Mouse (Mus musculus) hindbrain, embryonic 11.5 days (tissue): ENCODE measurements around the gene Dedd. TPM values are rescaled to one million over a fixed set of nuclear protein-coding genes. Genes with fewer than 3 reads are reported as not detected.
A peak's percentile ranks its signal among the peaks of the same experiment; 100 is the strongest.

ENCODE experiments used
- ATAC-seq: fragments of 200-750 bp; cut with Nextera tagmentation; 2 replicates; pipeline ENCODE4 v1.8.0; 2017; ENCODE audit warnings: mild to moderate bottlenecking, moderate TSS enrichment, moderate library complexity; ENCODE audit not compliant: low FRiP score
- DNase-seq: peaks from one replicate; pipeline ENCODE4 v3.0.0-alpha.2; 2015; ENCODE audit warnings: low spot score
- H3K27ac ChIP-seq: fragments of 300-500 bp; sonication (generic); 2 replicates; pipeline ENCODE4 v1.5.1; 2014; ENCODE audit warnings: mild to moderate bottlenecking, low read depth, low read length
- H3K27me3 ChIP-seq: fragments of 300-500 bp; sonication (generic); 2 replicates; pipeline ENCODE4 v1.6.1; 2014; ENCODE audit warnings: mild to moderate bottlenecking, low read length, moderate library complexity, mixed read lengths; ENCODE audit not compliant: control insufficient read depth, insufficient read depth
- H3K36me3 ChIP-seq: fragments of 300-500 bp; sonication (generic); 2 replicates; pipeline ENCODE4 v1.6.1; 2014; ENCODE audit warnings: mild to moderate bottlenecking, low read length, moderate library complexity, mixed read lengths; ENCODE audit not compliant: control insufficient read depth, insufficient read depth
- H3K4me1 ChIP-seq: fragments of 300-500 bp; sonication (generic); replicated peaks from 2 replicates; pipeline ENCODE4 v1.6.1; 2014; ENCODE audit warnings: low read length, mixed read lengths; ENCODE audit not compliant: control insufficient read depth, insufficient read depth
- H3K4me2 ChIP-seq: fragments of 300-500 bp; sonication (generic); replicated peaks from 2 replicates; pipeline ENCODE4 v1.6.1; 2014; ENCODE audit warnings: mild to moderate bottlenecking, low read depth, low read length
- H3K4me3 ChIP-seq: fragments of 300-500 bp; sonication (generic); 2 replicates; pipeline ENCODE4 v1.5.1; 2014; ENCODE audit warnings: low read depth, low read length
- H3K9ac ChIP-seq: fragments of 300-500 bp; sonication (generic); 2 replicates; pipeline ENCODE4 v1.6.1; 2014; ENCODE audit warnings: low read depth, low read length
- H3K9me3 ChIP-seq: fragments of 300-500 bp; sonication (generic); 2 replicates; pipeline ENCODE4 v1.6.1; 2016; ENCODE audit warnings: low read length; ENCODE audit not compliant: control insufficient read depth
- WGBS: fragments of 180-500 bp; shearing (Covaris S2); extraction: QIAGEN DNeasy Blood & Tissue Kit; methylation state at CpG from one replicate; pipeline ENCODE4 v1.1.7; 2014; 5-methylcytosine and 5-hydroxymethylcytosine counted together
- polyA plus RNA-seq: library from polyadenylated mRNA; unstranded; fragments of >200 nt; fragmentation: Nextera tagmentation; extraction: Ambion mirVana; gene quantifications from 2 replicates; pipeline ENCODE4 v1.2.1, GENCODE M21; 2014

Dedd gene
- polyA plus RNA-seq, 1 experiment from 2014 or later = 49.5 TPM

DNA sequence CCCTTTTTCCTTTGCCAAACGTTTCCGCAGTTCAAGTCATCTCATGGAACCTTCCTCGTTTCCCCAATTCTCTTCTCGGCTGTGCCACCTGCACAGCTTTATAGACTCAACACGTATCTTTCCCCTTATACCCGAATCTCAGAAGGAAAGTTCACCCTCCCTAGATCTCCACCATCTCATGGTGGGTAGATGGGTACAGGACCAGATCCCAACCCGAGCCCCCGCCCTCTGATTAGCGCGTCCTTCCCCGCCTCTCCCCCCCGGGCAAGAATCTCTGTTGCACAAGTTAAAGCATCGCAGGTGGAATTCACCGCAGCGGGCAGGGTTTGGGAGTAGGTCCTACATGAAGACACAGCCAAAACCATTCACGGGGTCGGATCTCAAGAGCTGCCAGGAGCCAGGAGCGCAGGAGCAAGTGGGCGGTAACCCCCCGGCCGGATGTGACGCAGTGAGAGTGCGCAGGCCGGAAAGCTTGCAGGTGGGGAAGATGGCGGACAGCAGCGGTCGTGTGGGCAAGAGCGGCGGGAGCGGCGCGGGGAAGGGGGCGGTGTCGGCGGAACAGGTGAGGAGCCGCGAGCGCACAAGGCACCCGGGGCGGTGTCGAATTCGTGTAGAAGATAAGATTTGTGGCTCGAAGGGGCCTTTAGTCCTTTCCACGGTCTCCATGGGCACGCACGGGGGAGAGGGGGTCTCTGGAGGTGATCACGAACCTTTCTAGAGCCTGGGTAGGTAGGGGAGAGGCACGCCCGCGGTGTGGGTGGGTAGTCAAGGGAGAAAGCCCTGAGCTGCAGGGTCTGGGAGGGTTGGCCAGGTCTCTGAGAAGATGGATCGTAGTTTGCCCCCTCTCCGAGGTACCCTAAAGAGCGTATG is 16.5 kb downstream of the Dedd start, which contains the start of the genes Nit1 and Pfdn2:
Nit1 (minus strand) TSS at position 422 of the 870 bp plus-strand sequence.
Pfdn2 (plus strand) TSS at position 446 of the 870 bp plus-strand sequence.
- H3K4me2 ChIP-seq = peak within 1 kb of the TSS; percentile 81
- H3K9ac ChIP-seq = peak within 1 kb of the TSS; percentile 77
- no peaks in the 10 kb centered on the region for H3K36me3 ChIP-seq
- DNase-seq (peak; percentile 94), ATAC-seq (peak; percentile 92)
- no peaks in the 10 kb centered on the region; the same call in 1 of the 2 replicates for H3K4me1 ChIP-seq
- peak within 1 kb of the TSS; percentile 95 for H3K4me3 ChIP-seq
- H3K27ac ChIP-seq = no peak within 1 kb of the TSS
- no peaks in the 10 kb centered on the region for H3K27me3 ChIP-seq
- 2% methylated on average over 53 of the region's 53 CpGs for WGBS
- H3K9me3 ChIP-seq = no peaks in the 10 kb centered on the region

- Histone ChIP-seq H3K9me3 (no peaks in the 10 kb centered on the region), H3K36me3 (no peaks in the 10 kb centered on the region), H3K27ac (no peak overlapping the region), H3K27me3 (no peaks in the 10 kb centered on the region), H3K4me2 (peak overlapping the region; percentile 81), H3K9ac (peak overlapping the region; percentile 77), H3K4me1 (no peaks in the 10 kb centered on the region; the same call in 1 of the 2 replicates), H3K4me3 (peak overlapping the region; percentile 95)
- no peak for DNase-seq
- ATAC-seq = no peak
- WGBS = under 1% methylated on average over 14 of the region's 14 CpGs
These were observed 17.1 kb downstream of the Dedd start for GRCm38 (mm10) chr1:171346095-171346450.

DNA sequence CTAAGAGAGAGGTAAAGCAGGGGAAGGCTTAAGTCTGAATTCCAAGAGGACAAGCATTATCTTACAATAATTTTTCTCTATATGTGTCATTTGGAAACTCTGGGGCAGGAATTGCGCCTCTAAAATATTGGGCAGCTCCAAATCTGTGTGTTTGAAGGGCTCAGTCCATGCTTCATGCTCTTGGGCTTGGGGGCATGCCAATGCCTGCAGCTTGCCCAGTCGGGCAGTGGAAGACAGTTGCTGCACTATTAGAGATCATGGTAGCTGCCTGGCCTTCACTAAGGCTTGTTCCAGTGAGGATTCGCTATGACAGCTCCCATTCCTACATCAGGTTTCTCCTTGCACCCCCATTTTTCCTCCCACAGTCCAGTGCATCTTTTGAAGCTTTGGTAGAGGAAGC is 19.7 kb downstream of the Dedd start:
- no peaks in the 10 kb centered on the region for H3K36me3 ChIP-seq
- H3K9ac ChIP-seq = no peak overlapping the region
- no peak for ATAC-seq
- H3K9me3 ChIP-seq = no peaks in the 10 kb centered on the region
- H3K27ac ChIP-seq = no peak overlapping the region
- no peak overlapping the region for H3K4me2 ChIP-seq
- no peaks in the 10 kb centered on the region; the same call in 1 of the 2 replicates for H3K4me1 ChIP-seq
- no peak overlapping the region for H3K4me3 ChIP-seq
- 93% methylated on average over 3 of the region's 3 CpGs for WGBS
- H3K27me3 ChIP-seq = no peaks in the 10 kb centered on the region
- DNase-seq = no peak

GRCm38 (mm10) chr1:171349210-171349609 is 20.3 kb downstream of the Dedd start:
- Histone ChIP-seq H3K4me1 (no peaks in the 10 kb centered on the region; the same call in 1 of the 2 replicates), H3K4me3 (no peak overlapping the region), H3K27ac (no peak overlapping the region), H3K27me3 (no peaks in the 10 kb centered on the region), H3K36me3 (no peaks in the 10 kb centered on the region), H3K9ac (no peak overlapping the region), H3K4me2 (no peak overlapping the region), H3K9me3 (no peaks in the 10 kb centered on the region)
- DNase-seq = no peak
- 86% methylated on average over 2 of the region's 2 CpGs for WGBS
- ATAC-seq = no peak

DNA sequence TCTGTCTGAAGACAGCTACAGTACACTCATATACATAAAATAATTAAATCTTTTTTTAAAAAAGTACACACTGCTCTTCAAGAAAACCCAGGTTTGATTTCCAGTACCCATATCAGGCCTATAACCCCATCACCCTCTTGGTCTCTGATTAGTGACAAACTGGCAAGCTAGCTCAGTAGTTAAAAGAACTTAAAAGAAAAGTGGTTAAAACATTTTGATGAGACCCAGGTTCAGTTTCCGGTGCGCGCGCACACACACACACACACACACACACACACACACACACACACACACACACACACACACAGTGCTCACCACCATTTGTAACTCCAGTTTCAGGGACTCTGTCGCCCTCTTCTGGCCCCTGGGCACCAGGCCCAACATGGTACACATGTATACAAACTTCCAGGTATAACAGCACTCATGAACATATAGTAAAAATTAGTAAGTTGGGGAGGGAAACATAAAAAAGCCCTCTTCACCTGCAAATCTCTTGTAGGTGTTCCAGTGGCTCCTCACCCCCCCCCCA is 26.9 kb downstream of the Dedd start:
- Histone ChIP-seq H3K27me3 (no peaks in the 10 kb centered on the region), H3K4me2 (no peak overlapping the region), H3K36me3 (no peaks in the 10 kb centered on the region), H3K9ac (no peak overlapping the region), H3K27ac (no peak overlapping the region), H3K9me3 (0 out of 2 replicates have a peak, but pooled peaks cover 2% of the 10 kb centered on the region), H3K4me3 (no peak overlapping the region), H3K4me1 (peaks cover 3% of the 10 kb centered on the region; the same call in 1 of the 2 replicates)
- WGBS = 84% methylated on average over 5 of the region's 5 CpGs
- ATAC-seq = no peak
- DNase-seq = peak; percentile 35

GRCm38 (mm10) chr1:171356814-171357213 is 27.9 kb downstream of the Dedd start:
- no peak overlapping the region for H3K27ac ChIP-seq
- no peak for ATAC-seq
- no peak overlapping the region for H3K4me2 ChIP-seq
- no peak for DNase-seq
- H3K9ac ChIP-seq = no peak overlapping the region
- WGBS = 85% methylated on average over 2 of the region's 2 CpGs
- peaks cover 3% of the 10 kb centered on the region; the same call in 1 of the 2 replicates for H3K4me1 ChIP-seq
- H3K27me3 ChIP-seq = no peaks in the 10 kb centered on the region
- 0 out of 2 replicates have a peak, but pooled peaks cover 2% of the 10 kb centered on the region for H3K9me3 ChIP-seq
- no peaks in the 10 kb centered on the region for H3K36me3 ChIP-seq
- H3K4me3 ChIP-seq = no peak overlapping the region

GRCm38 (mm10) chr1:171358421-171358820 is 29.5 kb downstream of the Dedd start:
- Histone ChIP-seq H3K27ac (no peak overlapping the region), H3K4me1 (peaks cover 3% of the 10 kb centered on the region; the same call in 1 of the 2 replicates), H3K9me3 (0 out of 2 replicates have a peak, but pooled peaks cover 2% of the 10 kb centered on the region), H3K36me3 (no peaks in the 10 kb centered on the region), H3K4me3 (no peak overlapping the region), H3K27me3 (no peaks in the 10 kb centered on the region), H3K9ac (no peak overlapping the region), H3K4me2 (no peak overlapping the region)
- ATAC-seq = no peak
- WGBS = 82% methylated on average over 4 of the region's 4 CpGs
- DNase-seq = peak; percentile 45

DNA sequence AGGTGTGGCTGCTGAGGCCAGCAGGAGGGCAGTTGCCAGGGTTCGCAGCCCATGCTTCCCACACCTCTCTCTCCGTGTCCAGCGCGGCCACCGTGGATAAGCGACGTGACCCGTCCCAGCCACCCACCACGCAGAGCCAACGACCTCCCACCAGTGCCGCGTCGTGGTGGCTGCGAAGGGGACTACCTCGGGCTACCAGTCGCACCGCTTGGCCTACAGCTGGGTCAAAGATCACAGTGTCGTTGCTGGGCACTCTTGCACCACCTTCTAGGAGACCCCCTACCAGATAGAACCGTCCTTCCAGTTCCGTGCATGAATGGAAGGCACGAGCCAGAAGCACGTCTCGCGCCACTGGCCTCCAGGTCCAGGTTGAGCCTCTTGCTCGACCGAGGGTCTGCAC is 31.3 kb downstream of the Dedd start:
- ATAC-seq = peak; percentile 70
- Histone ChIP-seq H3K9me3 (0 out of 2 replicates have a peak, but pooled peaks cover 2% of the 10 kb centered on the region), H3K4me1 (peaks cover 3% of the 10 kb centered on the region; the same call in 1 of the 2 replicates), H3K9ac (peak overlapping the region; percentile 65), H3K27me3 (no peaks in the 10 kb centered on the region), H3K27ac (peak overlapping the region; percentile 48), H3K4me2 (peak overlapping the region; percentile 86), H3K36me3 (no peaks in the 10 kb centered on the region), H3K4me3 (peak overlapping the region; percentile 52)
- 3% methylated on average over 25 of the region's 26 CpGs for WGBS
- no peak for DNase-seq
